Mouse (Mus musculus) kidney, postnatal 4 days (tissue): ENCODE data around the gene Arid5b.
"Not testable (repeated sequence)": the region's sequence is repeated elsewhere in the genome, so short reads cannot be mapped to it uniquely, and the experiment has no call there.

Experiments used
- DNase-seq, 2 experiments: peaks; one replicate each; pipeline ENCODE4 v3.0.0; 2021; ENCODE audit warnings: mixed read lengths in 2 of 2

The Arid5b gene

GRCm38 (mm10) chr10:68104881-68105781, 173.4 kb downstream of the Arid5b start:
- peak in 1 of 2 experiments; percentile 28 for DNase-seq

GRCm38 (mm10) chr10:68104481-68104880, 174.1 kb downstream of the Arid5b start:
- DNase-seq, result peak in 1 of 2 experiments; percentile 21

GRCm38 (mm10) chr10:68103988-68104387, 174.6 kb downstream of the Arid5b start:
- DNase-seq, result peak; percentile 29 to 55

- DNase-seq, result no peak
Measured at GRCm38 (mm10) chr10:68103078-68103855, 175.3 kb downstream of the Arid5b start.

- DNase-seq, result no peak
Measured at GRCm38 (mm10) chr10:68102566-68102965, 176.0 kb downstream of the Arid5b start.

GRCm38 (mm10) chr10:68101251-68101650, 177.3 kb downstream of the Arid5b start:
- no peak for DNase-seq

GRCm38 (mm10) chr10:68100506-68100905, 178.0 kb downstream of the Arid5b start:
- DNase-seq, result peak in 1 of 2 experiments; percentile 18

- not testable (repeated sequence) for DNase-seq
Measured at GRCm38 (mm10) chr10:68099801-68100200, 178.7 kb downstream of the Arid5b start.

GRCm38 (mm10) chr10:68097821-68098675, 180.5 kb downstream of the Arid5b start:
- no peak for DNase-seq

GRCm38 (mm10) chr10:68096395-68096794, 182.1 kb downstream of the Arid5b start:
- no peak for DNase-seq

GRCm38 (mm10) chr10:68095136-68095535, 183.4 kb downstream of the Arid5b start:
- DNase-seq, result no peak

- no peak for DNase-seq
Measured at GRCm38 (mm10) chr10:68093496-68093895, 185.0 kb downstream of the Arid5b start.

GRCm38 (mm10) chr10:68091840-68092239, 186.7 kb downstream of the Arid5b start:
- no peak for DNase-seq

GRCm38 (mm10) chr10:68091011-68091410, 187.5 kb downstream of the Arid5b start:
- DNase-seq, result no peak

GRCm38 (mm10) chr10:68090544-68090943, 188.0 kb downstream of the Arid5b start:
- no peak for DNase-seq

- DNase-seq, result peak; percentile 74 to 82
Measured at GRCm38 (mm10) chr10:68090197-68090535, 188.4 kb downstream of the Arid5b start.

GRCm38 (mm10) chr10:68089435-68090196, 188.9 kb downstream of the Arid5b start:
- DNase-seq, result peak in 1 of 2 experiments; percentile 52

- no peak for DNase-seq
Measured at GRCm38 (mm10) chr10:68087722-68088121, 190.8 kb downstream of the Arid5b start.

- DNase-seq, result no peak
Measured at GRCm38 (mm10) chr10:68086973-68087372, 191.6 kb downstream of the Arid5b start.

GRCm38 (mm10) chr10:68085574-68085973, 193.0 kb downstream of the Arid5b start:
- DNase-seq, result no peak

- DNase-seq, result no peak
Measured at GRCm38 (mm10) chr10:68081712-68082111, 196.8 kb downstream of the Arid5b start.
